Mouse (Mus musculus) hindbrain, embryonic 12.5 days (tissue): ENCODE measurements at regions not wholly inside any gene's neighbourhood (a gene's known extent, or its start where the extent isn't known, plus 50 kb on each side); places are given as distances from the start of the nearest gene placed in this dataset.
"Not testable (repeated sequence)": the region's sequence is repeated elsewhere in the genome, so short reads cannot be mapped to it uniquely, and the experiment has no call there.

ENCODE experiments used
- ATAC-seq: fragments of 200-750 bp; cut with Nextera tagmentation; 2 replicates; pipeline ENCODE4 v1.8.0; 2017; ENCODE audit warnings: moderate TSS enrichment; ENCODE audit not compliant: low FRiP score
- H3K27ac ChIP-seq: fragments of 300-500 bp; sonication (generic); 2 replicates; pipeline ENCODE4 v1.5.1; 2016; ENCODE audit warnings: mild to moderate bottlenecking
- H3K27me3 ChIP-seq: fragments of 300-500 bp; sonication (generic); 2 replicates; pipeline ENCODE4 v1.6.1; 2016; ENCODE audit warnings: mild to moderate bottlenecking
- H3K36me3 ChIP-seq: fragments of 300-500 bp; sonication (generic); 2 replicates; pipeline ENCODE4 v1.6.1; 2016; ENCODE audit warnings: mild to moderate bottlenecking
- H3K4me1 ChIP-seq: fragments of 300-500 bp; sonication (generic); 2 replicates; pipeline ENCODE4 v1.6.1; 2016
- H3K4me2 ChIP-seq: fragments of 300-500 bp; sonication (generic); replicated peaks from 2 replicates; pipeline ENCODE4 v1.6.1; 2016; ENCODE audit warnings: mild to moderate bottlenecking
- H3K4me3 ChIP-seq: fragments of 300-500 bp; sonication (generic); 2 replicates; pipeline ENCODE4 v1.5.1; 2016; ENCODE audit warnings: mild to moderate bottlenecking
- H3K9ac ChIP-seq: fragments of 300-500 bp; sonication (generic); 2 replicates; pipeline ENCODE4 v1.6.1; 2016; ENCODE audit warnings: mild to moderate bottlenecking, moderate library complexity
- H3K9me3 ChIP-seq: fragments of 300-500 bp; sonication (generic); replicated peaks from 2 replicates; pipeline ENCODE4 v1.6.1; 2016; ENCODE audit warnings: mild to moderate bottlenecking
- WGBS: fragments of 180-500 bp; shearing (Covaris S2); methylation state at CpG from one replicate; pipeline ENCODE4 v1.1.7; 2016; 5-methylcytosine and 5-hydroxymethylcytosine counted together

DNA sequence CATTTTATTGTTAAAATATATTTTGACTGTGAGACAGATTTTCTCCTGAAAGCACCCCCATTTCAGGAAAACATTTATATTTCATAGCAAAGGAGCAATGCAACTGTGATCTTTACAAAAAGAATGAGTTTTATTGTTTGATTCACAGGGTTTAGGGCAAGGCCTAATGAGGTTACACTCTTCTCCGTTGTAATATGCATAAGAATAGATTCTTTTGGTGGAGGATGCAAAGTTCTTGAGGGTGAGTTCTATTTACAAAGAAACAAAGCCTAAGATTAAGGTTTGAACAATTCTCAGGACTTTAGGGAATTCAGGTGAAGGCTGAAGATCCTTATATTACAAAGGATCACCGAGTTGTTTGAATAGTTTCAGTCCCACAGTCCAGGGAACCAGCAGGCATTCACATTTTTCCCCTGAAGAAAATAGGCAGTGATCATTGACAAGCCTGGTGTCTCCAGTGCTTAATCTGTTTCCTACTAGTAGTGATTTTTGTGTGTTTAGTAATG lies 1156.2 kb downstream of the Hace1 start:
- Histone ChIP-seq H3K36me3 (no peaks in the 10 kb centered on the region), H3K9me3 (no peaks in the 10 kb centered on the region), H3K4me2 (no peak overlapping the region), H3K27me3 (no peaks in the 10 kb centered on the region), H3K4me1 (no peaks in the 10 kb centered on the region), H3K4me3 (no peak overlapping the region), H3K27ac (no peak overlapping the region), H3K9ac (no peak overlapping the region)
- no peak for ATAC-seq
- 18% methylated on average over 2 of the region's 2 CpGs for WGBS

DNA sequence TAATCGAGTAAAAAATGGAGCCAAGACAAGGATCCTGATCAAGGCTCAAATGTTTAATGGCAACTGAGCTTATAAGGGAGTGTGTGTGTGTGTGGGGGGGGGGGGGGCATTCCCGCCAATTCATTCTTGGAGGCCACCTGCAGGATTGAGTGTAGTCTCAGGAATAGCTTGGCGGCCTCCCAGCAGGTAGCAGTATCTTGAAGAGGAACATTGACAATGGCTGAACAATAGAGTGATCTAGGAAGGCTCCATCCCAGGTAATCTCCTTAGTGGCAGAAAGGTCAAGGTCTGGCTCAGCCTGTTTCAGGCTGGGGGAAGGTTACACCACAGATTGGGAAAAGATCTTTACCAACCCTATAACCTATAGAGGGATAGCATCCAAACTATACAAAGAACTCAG lies 1163.5 kb downstream of the Hace1 start:
- WGBS = 84% methylated on average over 3 of the region's 3 CpGs
- Histone ChIP-seq H3K4me3 (no peak overlapping the region), H3K27me3 (no peaks in the 10 kb centered on the region), H3K27ac (no peak overlapping the region), H3K36me3 (no peaks in the 10 kb centered on the region), H3K4me1 (no peaks in the 10 kb centered on the region), H3K4me2 (no peak overlapping the region), H3K9me3 (no peaks in the 10 kb centered on the region), H3K9ac (no peak overlapping the region)
- no peak for ATAC-seq

DNA sequence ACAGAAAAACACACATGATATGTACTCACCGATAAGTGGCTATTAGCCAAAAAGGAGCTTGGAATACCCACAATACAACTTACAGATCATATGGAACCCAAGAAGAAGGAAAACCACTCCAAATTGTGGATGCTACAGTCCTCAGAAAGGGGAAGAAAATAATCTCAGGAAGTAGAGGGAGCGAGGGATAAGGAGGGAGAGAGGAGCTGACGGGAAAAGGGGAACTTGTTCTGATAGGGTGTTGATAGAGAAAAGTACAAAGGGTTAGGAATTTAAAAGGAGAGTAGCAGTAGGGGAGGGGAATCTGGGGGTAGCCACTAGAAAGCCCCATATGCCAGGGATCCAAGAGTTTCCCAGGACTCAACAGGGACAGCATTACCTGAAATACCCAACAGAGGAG lies 1164.5 kb downstream of the Hace1 start:
- Histone ChIP-seq H3K27ac (no peak overlapping the region), H3K4me3 (no peak overlapping the region), H3K27me3 (no peaks in the 10 kb centered on the region), H3K36me3 (no peaks in the 10 kb centered on the region), H3K9ac (no peak overlapping the region), H3K4me2 (no peak overlapping the region), H3K4me1 (no peaks in the 10 kb centered on the region), H3K9me3 (no peaks in the 10 kb centered on the region)
- ATAC-seq = no peak
- 76% methylated on average over 3 of the region's 3 CpGs for WGBS

DNA sequence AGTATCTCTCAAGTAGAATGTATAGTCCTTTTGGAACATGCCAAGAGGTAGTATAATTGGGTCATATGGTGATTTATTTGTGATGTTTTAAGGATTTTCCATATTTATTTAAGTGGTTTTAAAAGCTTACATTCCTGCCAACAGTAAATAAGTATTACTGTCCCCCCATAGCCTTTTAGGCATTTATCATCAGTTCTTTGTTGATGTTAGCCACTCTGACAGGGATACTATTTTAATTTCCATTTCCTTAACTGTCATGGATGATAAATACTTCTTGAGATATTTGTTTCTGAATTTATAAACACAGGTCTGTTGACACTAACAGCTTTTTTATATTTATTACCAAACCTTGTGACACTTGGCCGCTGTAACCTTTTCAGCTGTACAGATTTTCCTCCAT lies 1183.3 kb downstream of the Hace1 start:
- Histone ChIP-seq H3K4me2 (no peak overlapping the region), H3K27me3 (no peaks in the 10 kb centered on the region), H3K36me3 (no peaks in the 10 kb centered on the region), H3K9ac (no peak overlapping the region), H3K9me3 (no peaks in the 10 kb centered on the region), H3K4me1 (no peaks in the 10 kb centered on the region), H3K27ac (no peak overlapping the region), H3K4me3 (no peak overlapping the region)
- ATAC-seq = no peak
- WGBS = 90% methylated on average over 1 of the region's 1 CpGs

DNA sequence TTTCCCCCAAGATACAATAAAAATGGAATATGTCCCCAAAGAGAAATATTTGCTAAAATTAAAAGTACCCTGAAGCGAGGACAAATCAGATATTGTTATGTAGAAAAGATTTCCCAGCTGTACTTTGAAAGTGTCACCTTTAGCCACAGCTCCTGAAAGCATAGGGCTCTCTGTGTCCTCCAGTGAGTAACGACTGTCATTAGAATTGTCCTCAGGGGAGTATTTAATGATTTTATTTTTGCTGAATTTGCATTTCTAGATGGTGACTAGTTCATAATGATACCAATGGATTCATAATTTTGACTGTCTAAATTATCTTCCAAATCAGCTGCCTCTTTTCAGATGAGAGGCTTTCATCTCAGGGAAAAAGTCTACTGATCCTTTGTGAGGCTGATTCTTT lies 1201.1 kb downstream of the Hace1 start:
- no peaks in the 10 kb centered on the region for H3K9me3 ChIP-seq
- no peak overlapping the region for H3K4me3 ChIP-seq
- H3K27ac ChIP-seq = no peak overlapping the region
- no peak for ATAC-seq
- 64% methylated on average over 2 of the region's 2 CpGs for WGBS
- H3K36me3 ChIP-seq = no peaks in the 10 kb centered on the region
- H3K27me3 ChIP-seq = no peaks in the 10 kb centered on the region
- H3K4me2 ChIP-seq = no peak overlapping the region
- no peaks in the 10 kb centered on the region for H3K4me1 ChIP-seq
- H3K9ac ChIP-seq = no peak overlapping the region

DNA sequence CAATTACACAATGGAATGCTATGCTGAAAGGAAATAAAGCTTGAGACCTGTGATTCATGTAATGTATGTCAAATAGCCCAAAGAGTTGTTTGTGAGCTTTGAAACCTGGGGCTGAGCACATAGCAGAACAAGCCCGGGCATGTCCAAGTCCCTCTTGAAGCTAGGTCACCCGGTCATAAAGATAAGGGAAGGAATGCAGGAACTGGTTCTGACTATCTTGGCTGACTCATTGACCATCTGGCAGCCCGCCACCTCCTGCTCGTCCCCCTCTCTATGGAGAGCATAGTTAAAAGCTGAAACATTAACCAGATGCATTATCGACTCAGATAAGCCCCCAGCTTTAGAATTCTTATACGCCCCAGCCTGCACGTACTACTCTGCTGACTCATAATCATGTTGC lies 1208.1 kb downstream of the Hace1 start:
- H3K27me3 ChIP-seq, H3K4me1 ChIP-seq, H3K4me3 ChIP-seq, H3K9me3 ChIP-seq, H3K9ac ChIP-seq, H3K27ac ChIP-seq, ATAC-seq, H3K36me3 ChIP-seq, H3K4me2 ChIP-seq: not testable (repeated sequence)
- WGBS = 87% methylated on average over 7 of the region's 7 CpGs

DNA sequence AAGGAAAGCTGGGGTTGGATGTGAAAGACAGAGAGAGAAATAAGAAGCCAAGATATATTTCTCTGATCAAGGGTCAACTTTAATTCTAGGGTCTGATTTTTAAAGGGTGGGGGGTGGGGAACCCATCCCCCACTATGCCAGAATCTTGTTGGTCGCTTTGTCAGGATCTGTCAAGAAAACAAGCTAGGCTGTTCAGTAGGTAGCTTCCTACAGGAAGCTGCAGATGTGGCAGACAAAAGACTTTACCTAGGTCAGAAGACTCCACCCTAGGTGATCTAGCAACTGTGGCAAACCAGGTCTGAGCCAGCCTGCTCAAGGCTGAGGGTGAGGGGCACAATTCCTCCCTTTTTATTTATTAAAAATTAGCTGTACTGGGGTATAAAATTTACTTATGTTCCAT lies 1236.6 kb downstream of the Hace1 start:
- WGBS = 64% methylated on average over 1 of the region's 1 CpGs
- H3K4me1 ChIP-seq = no peaks in the 10 kb centered on the region
- no peak overlapping the region for H3K4me2 ChIP-seq
- no peak overlapping the region for H3K27ac ChIP-seq
- H3K9me3 ChIP-seq = no peaks in the 10 kb centered on the region
- H3K4me3 ChIP-seq = no peak overlapping the region
- no peak overlapping the region for H3K9ac ChIP-seq
- H3K27me3 ChIP-seq = no peaks in the 10 kb centered on the region
- H3K36me3 ChIP-seq = no peaks in the 10 kb centered on the region
- no peak for ATAC-seq

DNA sequence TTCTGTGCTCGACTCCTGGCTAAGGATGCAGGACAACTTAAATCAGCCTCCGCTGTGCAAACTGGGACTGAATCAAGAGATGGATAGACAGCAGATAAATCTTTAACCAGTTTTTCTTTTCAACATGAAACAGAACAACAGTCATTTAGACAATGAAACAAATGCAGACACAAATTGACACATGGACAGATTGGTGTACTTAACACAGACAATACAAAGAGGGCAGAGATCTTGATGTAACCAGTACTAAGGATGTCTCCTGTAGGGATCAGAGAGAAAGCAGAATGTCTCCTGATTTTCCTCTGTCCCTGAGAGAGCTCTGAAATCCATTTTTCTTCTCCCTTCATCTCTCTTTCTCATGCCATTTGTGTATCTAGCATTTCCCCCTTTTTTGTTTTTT lies 1241.5 kb downstream of the Hace1 start:
- H3K27me3 ChIP-seq = no peaks in the 10 kb centered on the region
- H3K4me1 ChIP-seq = no peaks in the 10 kb centered on the region
- H3K4me3 ChIP-seq = no peak overlapping the region
- H3K36me3 ChIP-seq = no peaks in the 10 kb centered on the region
- WGBS = 57% methylated on average over 2 of the region's 2 CpGs
- no peak overlapping the region for H3K4me2 ChIP-seq
- ATAC-seq = no peak
- H3K9me3 ChIP-seq = no peaks in the 10 kb centered on the region
- no peak overlapping the region for H3K9ac ChIP-seq
- H3K27ac ChIP-seq = no peak overlapping the region

DNA sequence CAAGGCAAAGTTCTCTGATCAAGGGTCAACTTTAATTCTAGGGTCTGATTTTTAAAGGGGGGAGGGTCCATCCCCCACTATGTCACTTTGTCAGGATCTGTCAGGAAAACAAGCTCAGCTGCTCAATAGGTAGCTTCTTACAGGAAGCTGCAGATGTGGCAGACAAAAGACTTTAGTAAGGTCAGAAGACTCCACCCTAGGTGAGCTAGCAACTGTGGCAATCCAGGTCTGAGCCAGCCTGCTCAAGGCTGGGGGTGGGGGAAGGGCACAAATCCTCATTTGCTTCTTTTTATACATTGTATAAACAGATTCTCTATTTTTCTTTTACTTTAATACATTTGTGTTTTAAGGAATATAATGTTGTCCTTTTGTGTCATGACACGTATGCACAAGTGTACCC lies 1242.3 kb downstream of the Hace1 start:
- Histone ChIP-seq H3K27ac (no peak overlapping the region), H3K9ac (no peak overlapping the region), H3K4me3 (no peak overlapping the region), H3K27me3 (no peaks in the 10 kb centered on the region), H3K4me2 (no peak overlapping the region), H3K4me1 (no peaks in the 10 kb centered on the region), H3K36me3 (no peaks in the 10 kb centered on the region), H3K9me3 (no peaks in the 10 kb centered on the region)
- no peak for ATAC-seq
- 91% methylated on average over 1 of the region's 1 CpGs for WGBS

DNA sequence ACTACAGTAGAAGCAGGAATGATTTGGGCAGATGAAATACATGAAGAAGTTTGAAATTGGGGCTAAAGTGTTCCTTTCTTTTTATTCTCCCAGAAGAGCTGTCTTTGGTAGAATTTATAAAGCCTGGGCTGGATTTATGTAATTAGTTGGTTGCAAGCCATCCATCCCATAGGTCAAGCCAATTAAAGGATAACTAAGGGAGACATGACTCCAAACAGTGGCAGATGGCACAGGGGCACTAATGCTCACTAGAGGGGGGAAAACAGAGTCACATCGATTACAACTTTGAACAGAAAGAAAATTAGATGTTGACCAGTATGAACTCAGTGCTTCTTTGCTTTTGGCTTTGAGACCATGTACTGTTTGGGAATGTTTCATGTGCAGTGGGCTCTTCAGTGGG lies 1246.2 kb downstream of the Hace1 start:
- Histone ChIP-seq H3K4me2 (no peak overlapping the region), H3K36me3 (no peaks in the 10 kb centered on the region), H3K4me3 (no peak overlapping the region), H3K27me3 (no peaks in the 10 kb centered on the region), H3K4me1 (peaks cover 4% of the 10 kb centered on the region; the same call in 1 of the 2 replicates), H3K9me3 (no peaks in the 10 kb centered on the region), H3K27ac (no peak overlapping the region), H3K9ac (no peak overlapping the region)
- ATAC-seq = no peak
- WGBS = 58% methylated on average over 1 of the region's 1 CpGs

DNA sequence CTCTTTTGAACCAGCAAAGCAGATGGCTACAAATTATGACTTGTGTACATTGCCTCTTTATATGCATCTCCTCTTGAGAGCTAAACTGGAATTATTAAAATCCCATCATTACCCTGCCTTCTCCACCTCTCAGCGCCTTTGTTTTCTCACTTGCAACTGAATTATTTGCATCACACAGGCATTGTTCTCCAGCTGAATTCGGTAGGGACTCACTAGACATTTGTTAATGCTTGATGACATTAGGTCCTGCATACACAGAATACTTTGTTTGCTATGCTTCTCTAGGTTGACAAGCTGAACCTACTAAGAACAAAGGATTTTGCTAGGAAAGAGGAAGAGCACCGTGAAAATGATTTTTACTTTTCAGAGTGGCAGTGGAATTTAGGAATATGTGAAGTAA lies 1248.4 kb downstream of the Hace1 start:
- WGBS = 27% methylated on average over 3 of the region's 3 CpGs
- Histone ChIP-seq H3K4me1 (peaks cover 4% of the 10 kb centered on the region; the same call in 1 of the 2 replicates), H3K9me3 (no peaks in the 10 kb centered on the region), H3K9ac (no peak overlapping the region), H3K27me3 (no peaks in the 10 kb centered on the region), H3K27ac (0 out of 2 replicates have a peak overlapping the region, but pooled peaks have one; percentile 12), H3K4me3 (no peak overlapping the region), H3K4me2 (no peak overlapping the region), H3K36me3 (no peaks in the 10 kb centered on the region)
- peak; percentile 67 for ATAC-seq

DNA sequence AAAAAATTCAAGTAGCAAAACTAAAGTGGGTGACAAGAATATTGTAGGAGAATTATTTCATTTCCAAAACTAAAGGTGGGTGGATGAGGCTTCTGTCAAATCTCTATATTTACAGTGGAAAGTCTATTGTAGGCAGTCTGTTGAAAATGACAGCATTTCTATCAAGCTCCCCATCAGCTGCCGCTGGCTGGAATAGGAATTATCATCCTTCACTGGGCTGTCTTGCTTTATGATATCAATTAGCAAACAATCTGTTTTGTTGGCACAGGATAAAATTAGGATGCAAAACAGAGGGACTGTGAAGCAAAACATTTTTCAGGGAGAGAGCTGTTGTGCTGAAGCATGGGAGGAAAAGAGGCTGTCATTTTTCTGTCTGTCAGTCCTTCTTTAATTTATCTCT lies 1249.0 kb downstream of the Hace1 start:
- H3K9me3 ChIP-seq = no peaks in the 10 kb centered on the region
- H3K27ac ChIP-seq = 0 out of 2 replicates have a peak overlapping the region, but pooled peaks have one; percentile 23
- H3K9ac ChIP-seq = no peak overlapping the region
- H3K4me3 ChIP-seq = no peak overlapping the region
- peak; percentile 30; the same call in 1 of the 2 replicates for ATAC-seq
- no peak overlapping the region for H3K4me2 ChIP-seq
- no peaks in the 10 kb centered on the region for H3K36me3 ChIP-seq
- peaks cover 4% of the 10 kb centered on the region; the same call in 1 of the 2 replicates for H3K4me1 ChIP-seq
- H3K27me3 ChIP-seq = no peaks in the 10 kb centered on the region
- 54% methylated on average over 1 of the region's 1 CpGs for WGBS

DNA sequence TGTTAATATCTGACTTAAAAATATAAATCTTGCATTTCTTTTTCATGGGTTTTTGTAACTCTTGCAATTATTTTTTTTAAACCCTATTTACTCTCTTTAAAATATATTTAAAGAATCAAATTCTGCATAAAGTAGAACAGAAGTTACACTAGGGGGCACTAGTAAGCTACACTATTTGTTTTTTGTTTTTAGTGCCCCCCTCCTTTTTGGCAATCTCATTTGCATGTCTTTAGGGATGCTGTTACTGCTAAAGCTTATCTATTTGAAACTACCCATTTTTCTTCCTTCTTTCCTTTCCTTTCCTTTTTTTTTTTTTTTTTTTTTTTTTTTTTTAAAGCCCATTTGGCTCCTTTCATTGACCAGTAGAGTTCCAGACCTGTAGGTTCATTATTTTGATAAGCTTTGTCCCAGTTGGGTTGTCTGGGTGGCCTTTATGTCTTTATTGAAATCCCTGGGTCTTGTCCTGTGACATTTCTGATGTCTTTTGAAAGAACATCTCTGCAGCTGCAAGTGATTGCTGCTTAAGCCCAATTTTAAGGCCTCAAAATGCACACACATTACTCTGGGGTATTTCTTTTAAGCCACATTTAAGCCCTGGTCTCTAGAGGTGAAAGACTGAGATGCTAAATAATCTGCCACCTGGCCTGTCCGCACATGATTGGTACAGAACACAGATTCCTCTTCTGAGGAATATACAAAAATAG lies 1249.6 kb downstream of the Hace1 start:
- H3K4me3 ChIP-seq = no peak overlapping the region
- no peaks in the 10 kb centered on the region for H3K36me3 ChIP-seq
- no peaks in the 10 kb centered on the region for H3K9me3 ChIP-seq
- no peak overlapping the region for H3K9ac ChIP-seq
- WGBS = 20% methylated on average over 1 of the region's 1 CpGs
- peak; percentile 73 for ATAC-seq
- H3K4me1 ChIP-seq = peaks cover 4% of the 10 kb centered on the region; the same call in 1 of the 2 replicates
- no peaks in the 10 kb centered on the region for H3K27me3 ChIP-seq
- H3K27ac ChIP-seq = peak overlapping the region; percentile 55; the same call in 1 of the 2 replicates
- no peak overlapping the region for H3K4me2 ChIP-seq
